Mouse (Mus musculus) thymus, adult 2 months (tissue): ENCODE results near the gene Olfr887. TPM values are rescaled to one million over a fixed set of nuclear protein-coding genes. Genes with fewer than 3 reads are reported as not detected.

Experiments
- DNase-seq: peaks from one replicate; pipeline ENCODE4 v3.0.0; 2021
- H3K27ac ChIP-seq: fragments of 200-500 bp; 2 replicates; pipeline ENCODE4 v1.5.1; 2012; ENCODE audit warnings: low read length, control low read depth; ENCODE audit not compliant: control insufficient read depth, insufficient read depth
- H3K27me3 ChIP-seq: fragments of 200-500 bp; 2 replicates; pipeline ENCODE4 v1.6.1; 2012; ENCODE audit warnings: mild to moderate bottlenecking, low read length, moderate library complexity, mixed read lengths; ENCODE audit not compliant: control insufficient read depth, insufficient read depth
- H3K36me3 ChIP-seq: fragments of 200-500 bp; 2 replicates; pipeline ENCODE4 v1.6.1; 2012; ENCODE audit warnings: mild to moderate bottlenecking, low read length, moderate library complexity; ENCODE audit not compliant: control insufficient read depth, insufficient read depth
- H3K4me1 ChIP-seq: fragments of 200-500 bp; replicated peaks from 2 replicates; pipeline ENCODE4 v1.6.1; 2012; ENCODE audit warnings: low read length; ENCODE audit not compliant: control insufficient read depth, insufficient read depth
- H3K4me3 ChIP-seq: fragments of 200-500 bp; 2 replicates; pipeline ENCODE4 v1.5.1; 2012; ENCODE audit warnings: mild to moderate bottlenecking, low read length, control low read depth, moderate library complexity; ENCODE audit not compliant: control insufficient read depth, insufficient read depth
- CTCF ChIP-seq: fragments of 200-500 bp; IDR thresholded peaks from 2 replicates; pipeline ENCODE4 v1.5.1; 2012; ENCODE audit warnings: mild to moderate bottlenecking, control low read depth, low read length, moderate library complexity, borderline replicate concordance; ENCODE audit not compliant: control insufficient read depth, poor library complexity, insufficient read depth; ENCODE audit errors: extremely low read depth
- POLR2A ChIP-seq: fragments of 200-500 bp; IDR thresholded peaks from 2 replicates; pipeline ENCODE4 v1.6.1; 2012; ENCODE audit warnings: mild to moderate bottlenecking, low read length, control low read depth, moderate library complexity; ENCODE audit not compliant: control insufficient read depth, poor library complexity, insufficient read depth; ENCODE audit errors: extremely low read depth
- WGBS: fragments of 180-500 bp; shearing (Covaris S2); methylation state at CpG from one replicate; pipeline ENCODE4 v1.1.7; 2018; 5-methylcytosine and 5-hydroxymethylcytosine counted together
- polyA plus RNA-seq: library from polyadenylated mRNA; depleted of rRNA; stranded (reverse); fragments of >200 nt; gene quantifications from 2 replicates; pipeline ENCODE4 v1.2.3, GENCODE M21; 2012; rRNA removed

Gene Olfr887
- not detected in 2 replicates for polyA plus RNA-seq

GRCm38 (mm10) chr9:38083772-38084171, at the start of gene Olfr887:
Gene Olfr887 (plus strand): TSS chr9:38084072.
- no peak within 1 kb of the TSS for H3K27ac ChIP-seq
- no peaks in the 10 kb centered on the region for H3K4me1 ChIP-seq
- H3K36me3 ChIP-seq, result no peaks in the 10 kb centered on the region
- WGBS, result 90% methylated on average over 1 of the region's 1 CpGs
- no peaks in the 10 kb centered on the region for H3K27me3 ChIP-seq
- no peak within 1 kb of the TSS for H3K4me3 ChIP-seq
- DNase-seq, result no peak
- TF ChIP-seq POLR2A, result no peak
- no peak for TF ChIP-seq CTCF

GRCm38 (mm10) chr9:38046255-38046654, 37.6 kb upstream of the Olfr887 start, which contains the start of gene Olfr884:
Gene Olfr884 (plus strand): TSS chr9:38046555.
- no peaks in the 10 kb centered on the region for H3K4me1 ChIP-seq
- TF ChIP-seq CTCF (no peak), POLR2A (no peak)
- H3K27ac ChIP-seq, result no peak within 1 kb of the TSS
- H3K27me3 ChIP-seq, result no peaks in the 10 kb centered on the region
- 77% methylated on average over 1 of the region's 1 CpGs for WGBS
- H3K4me3 ChIP-seq, result no peak within 1 kb of the TSS
- no peak for DNase-seq
- H3K36me3 ChIP-seq, result no peaks in the 10 kb centered on the region

GRCm38 (mm10) chr9:38061022-38061421, 22.9 kb upstream of the Olfr887 start, which contains the start of gene Olfr885:
Gene Olfr885 (plus strand): TSS chr9:38061322.
- H3K4me3 ChIP-seq, result no peak within 1 kb of the TSS
- H3K27me3 ChIP-seq, result no peaks in the 10 kb centered on the region
- WGBS, result 93% methylated on average over 3 of the region's 3 CpGs
- no peaks in the 10 kb centered on the region for H3K4me1 ChIP-seq
- H3K36me3 ChIP-seq, result no peaks in the 10 kb centered on the region
- no peak for TF ChIP-seq CTCF
- no peak for TF ChIP-seq POLR2A
- no peak for DNase-seq
- no peak within 1 kb of the TSS for H3K27ac ChIP-seq

GRCm38 (mm10) chr9:38107828-38108227, 24.0 kb downstream of the Olfr887 start, which contains the start of gene Olfr888:
Gene Olfr888 (plus strand): TSS chr9:38108128.
- TF ChIP-seq POLR2A, result no peak
- H3K4me3 ChIP-seq, result no peak within 1 kb of the TSS
- WGBS, result 84% methylated on average over 1 of the region's 1 CpGs
- H3K27me3 ChIP-seq, result no peaks in the 10 kb centered on the region
- no peaks in the 10 kb centered on the region for H3K4me1 ChIP-seq
- no peak within 1 kb of the TSS for H3K27ac ChIP-seq
- no peaks in the 10 kb centered on the region for H3K36me3 ChIP-seq
- no peak for DNase-seq

- Histone ChIP-seq H3K4me3 (no peak within 1 kb of the TSS), H3K27ac (no peak within 1 kb of the TSS), H3K36me3 (no peaks in the 10 kb centered on the region), H3K4me1 (no peaks in the 10 kb centered on the region), H3K27me3 (no peaks in the 10 kb centered on the region)
- TF ChIP-seq POLR2A (no peak), CTCF (no peak)
- no peak for DNase-seq
These were observed 31.0 kb downstream of the Olfr887 start, which contains the start of gene Olfr889 for GRCm38 (mm10) chr9:38114898-38115297. Gene Olfr889 (plus strand): TSS chr9:38115198.

Other genes with a start within 250 kb of the Olfr887 start
- gene Olfr877, start 229.8 kb upstream of the Olfr887 start, polyA plus RNA-seq, result not detected in 2 replicates
- not detected in 2 replicates for gene Olfr145, start 187.3 kb upstream of the Olfr887 start, polyA plus RNA-seq
- not detected in 2 replicates for gene Olfr878, start 166.2 kb upstream of the Olfr887 start, polyA plus RNA-seq
- not detected in 2 replicates for gene Olfr881, start 92.2 kb upstream of the Olfr887 start, polyA plus RNA-seq
- not detected in 2 replicates for gene Olfr883, start 58.3 kb upstream of the Olfr887 start, polyA plus RNA-seq
- gene Olfr884, start 37.5 kb upstream of the Olfr887 start, polyA plus RNA-seq, result not detected in 2 replicates
- not detected in 2 replicates for gene Olfr885, start 22.8 kb upstream of the Olfr887 start, polyA plus RNA-seq
- gene Olfr888, start 24.1 kb downstream of the Olfr887 start, polyA plus RNA-seq, result not detected in 2 replicates
- not detected in 2 replicates for gene Olfr889, start 31.1 kb downstream of the Olfr887 start, polyA plus RNA-seq
- not detected in 2 replicates for gene Olfr890, start 58.4 kb downstream of the Olfr887 start, polyA plus RNA-seq
- not detected in 2 replicates for gene Olfr891, start 96.7 kb downstream of the Olfr887 start, polyA plus RNA-seq
- gene Olfr893, start 124.3 kb downstream of the Olfr887 start, polyA plus RNA-seq, result not detected in 2 replicates
- gene Olfr894, start 134.0 kb downstream of the Olfr887 start, polyA plus RNA-seq, result not detected in 2 replicates
- gene Olfr143, start 168.7 kb downstream of the Olfr887 start, polyA plus RNA-seq, result not detected in 2 replicates
- not detected in 2 replicates for gene Olfr895, start 183.8 kb downstream of the Olfr887 start, polyA plus RNA-seq
- gene Olfr896-ps1, start 207.0 kb downstream of the Olfr887 start, polyA plus RNA-seq, result not detected in 2 replicates
- not detected in 2 replicates for gene Olfr25, start 245.0 kb downstream of the Olfr887 start, polyA plus RNA-seq